Mouse (Mus musculus) hindbrain, postnatal 0 days (tissue): ENCODE measurements at regions not wholly inside any gene's neighbourhood (a gene's known extent, or its start where the extent isn't known, plus 50 kb on each side); places are given as distances from the start of the nearest gene placed in this dataset.

Experiments used
- ATAC-seq: fragments of 200-750 bp; cut with Nextera tagmentation; 2 replicates; pipeline ENCODE4 v1.8.0; 2017; ENCODE audit warnings: mild to moderate bottlenecking, moderate TSS enrichment, moderate library complexity
- DNase-seq: peaks from one replicate; pipeline ENCODE4 v3.0.0-alpha.2; 2015; ENCODE audit warnings: low spot score
- H3K27ac ChIP-seq: fragments of 300-500 bp; sonication (generic); 2 replicates; pipeline ENCODE4 v1.5.1; 2014; ENCODE audit warnings: mild to moderate bottlenecking
- H3K27me3 ChIP-seq: fragments of 300-500 bp; sonication (generic); 2 replicates; pipeline ENCODE4 v1.6.1; 2014; ENCODE audit warnings: low read length, mixed read lengths; ENCODE audit not compliant: insufficient read depth
- H3K36me3 ChIP-seq: fragments of 300-500 bp; sonication (generic); 2 replicates; pipeline ENCODE4 v1.6.1; 2014; ENCODE audit warnings: low read length, mixed read lengths; ENCODE audit not compliant: insufficient read depth
- H3K4me1 ChIP-seq: fragments of 300-500 bp; sonication (generic); 2 replicates; pipeline ENCODE4 v1.6.1; 2014; ENCODE audit warnings: antibody characterized with exemption, low read length, mixed read lengths; ENCODE audit not compliant: insufficient read depth
- H3K4me2 ChIP-seq: fragments of 300-500 bp; sonication (generic); 2 replicates; pipeline ENCODE4 v1.6.1; 2014; ENCODE audit warnings: low read depth, mild to moderate bottlenecking, low read length, moderate library complexity, mixed read lengths
- H3K4me3 ChIP-seq: fragments of 300-500 bp; sonication (generic); 2 replicates; pipeline ENCODE4 v1.5.1; 2014; ENCODE audit warnings: low read length
- H3K9ac ChIP-seq: fragments of 300-500 bp; sonication (generic); replicated peaks from 2 replicates; pipeline ENCODE4 v1.6.1; 2014; ENCODE audit warnings: mild to moderate bottlenecking, low read length, moderate library complexity, mixed read lengths
- H3K9me3 ChIP-seq: fragments of 300-500 bp; sonication (generic); 2 replicates; pipeline ENCODE4 v1.6.1; 2016; ENCODE audit warnings: low read length, mixed read lengths
- CTCF ChIP-seq: IDR thresholded peaks from 2 replicates; pipeline ENCODE4 v1.5.1; 2016; ENCODE audit warnings: antibody characterized with exemption, control low read depth, low read depth
- WGBS: fragments of 180-500 bp; shearing (Covaris S2); extraction: QIAGEN DNeasy Blood & Tissue Kit; methylation state at CpG from one replicate; pipeline ENCODE4 v1.1.7; 2014; 5-methylcytosine and 5-hydroxymethylcytosine counted together

DNA sequence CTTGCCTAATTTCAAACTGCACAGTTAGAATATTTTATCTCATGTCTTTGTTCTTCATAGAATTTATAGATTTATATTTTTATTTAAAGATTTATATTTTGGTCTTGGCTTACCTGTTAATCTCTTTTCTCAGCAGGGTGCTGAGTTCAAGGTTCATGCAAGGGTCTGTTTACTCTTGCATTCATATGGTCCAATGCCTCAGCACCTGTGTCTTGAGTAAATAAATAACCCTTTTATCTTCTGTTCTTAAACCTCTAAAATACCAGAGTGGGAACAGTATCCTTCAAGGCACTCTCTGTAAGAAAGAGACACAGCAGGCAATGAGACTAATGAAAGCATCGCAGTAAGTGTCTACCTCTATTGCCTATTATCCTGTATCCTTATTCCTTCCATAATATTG lies 290.3 kb downstream of the Lrrc3b start:
- TF ChIP-seq CTCF = no peak
- 89% methylated on average over 1 of the region's 1 CpGs for WGBS
- no peak for DNase-seq
- H3K27ac ChIP-seq = no peak overlapping the region
- H3K4me2 ChIP-seq = no peak overlapping the region
- no peaks in the 10 kb centered on the region for H3K9me3 ChIP-seq
- H3K4me3 ChIP-seq = no peak overlapping the region
- H3K36me3 ChIP-seq = no peaks in the 10 kb centered on the region
- no peak for ATAC-seq
- H3K4me1 ChIP-seq = no peaks in the 10 kb centered on the region
- H3K27me3 ChIP-seq = no peaks in the 10 kb centered on the region
- H3K9ac ChIP-seq = no peak overlapping the region
